Mouse (Mus musculus): ENCODE data around the gene D330045A20Rik. TPM values are rescaled to one million over a fixed set of nuclear protein-coding genes. Genes with fewer than 3 reads are reported as not detected.
"Not testable (repeated sequence)": the region's sequence is repeated elsewhere in the genome, so short reads cannot be mapped to it uniquely, and the experiment has no call there.

The D330045A20Rik gene
- 0.09 TPM in 1 of 2 replicates, not detected in the other for total RNA-seq (2014; rRNA removed)
- polyA plus RNA-seq (2012; rRNA removed), result not detected in 2 replicates

DNA sequence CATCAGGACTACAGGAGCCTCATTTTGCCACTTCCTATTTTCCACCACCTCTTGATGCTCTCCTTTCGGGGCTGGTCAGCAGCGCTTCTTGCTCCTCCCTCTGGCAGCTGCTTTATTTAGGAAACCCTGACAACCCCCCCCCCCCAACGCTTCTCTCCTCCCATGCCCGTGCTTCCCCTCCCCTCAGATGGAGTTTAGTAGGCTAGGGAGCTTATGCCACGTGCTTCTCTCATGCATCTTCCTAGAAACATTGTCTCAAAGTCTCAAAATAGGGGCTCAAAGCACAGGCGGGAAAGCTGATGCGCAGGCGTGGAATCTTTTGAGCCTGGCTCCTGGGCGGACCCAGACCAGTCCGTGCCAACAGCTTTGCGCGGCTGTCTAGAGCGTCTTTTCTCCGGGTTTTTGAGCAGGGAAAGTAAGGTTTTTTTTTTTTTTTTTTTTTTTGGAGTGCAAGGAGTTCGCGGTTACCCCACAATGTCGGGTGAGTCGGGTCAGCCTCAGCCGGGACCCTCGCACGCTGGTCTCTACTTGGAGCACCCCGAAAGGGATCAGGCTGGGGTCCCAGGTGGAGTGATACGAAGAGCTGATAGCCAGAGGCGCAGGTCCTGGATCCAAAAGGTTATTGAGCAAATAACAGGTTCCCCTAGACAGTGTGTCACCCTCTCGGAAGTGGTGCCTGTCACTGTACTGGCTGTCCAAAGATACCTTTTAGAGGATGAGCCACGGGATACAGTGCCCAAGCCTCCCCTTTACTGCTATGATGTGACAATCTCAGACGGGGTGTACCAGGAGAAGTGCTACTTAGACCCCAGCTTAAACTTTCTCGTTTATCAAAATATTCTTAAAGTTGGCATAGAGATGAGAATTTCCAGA is at the start of gene D330045A20Rik:
Gene D330045A20Rik (plus strand): TSS at position 346 of the 873 bp plus-strand sequence.
- no peaks in the 10 kb centered on the region for H3K36me3 ChIP-seq (ENCODE audit: control insufficient read depth, insufficient read depth, low read length)
- H3K27ac ChIP-seq (replicated peaks; ENCODE audit: insufficient read depth, low read depth, low read length), result no peak within 1 kb of the TSS
- TF ChIP-seq POLR2A (IDR thresholded peaks at IDR 0.05; ENCODE audit: extremely low read depth, insufficient read depth, low read length) (no peak), CTCF (IDR thresholded peaks at IDR 0.05; ENCODE audit: low read depth, low read length) (no peak)
- 7% methylated on average over 22 of the region's 28 CpGs for WGBS
- H3K27me3 ChIP-seq (ENCODE audit: control insufficient read depth, insufficient read depth, low read length), result no peaks in the 10 kb centered on the region; the same call in 1 of the 2 replicates
- no peaks in the 10 kb centered on the region for H3K4me1 ChIP-seq (ENCODE audit: control insufficient read depth, insufficient read depth, low read length)
- no peak within 1 kb of the TSS for H3K9ac ChIP-seq (ENCODE audit: low read depth, low read length)
- no peak for DNase-seq (ENCODE audit: extremely low read depth, low read depth, low spot score)
- H3K4me3 ChIP-seq (ENCODE audit: insufficient read depth, low read depth, low read length), result no peak within 1 kb of the TSS
- no peaks in the 10 kb centered on the region for H3K79me2 ChIP-seq (ENCODE audit: control insufficient read depth, insufficient read depth, low read length)

DNA sequence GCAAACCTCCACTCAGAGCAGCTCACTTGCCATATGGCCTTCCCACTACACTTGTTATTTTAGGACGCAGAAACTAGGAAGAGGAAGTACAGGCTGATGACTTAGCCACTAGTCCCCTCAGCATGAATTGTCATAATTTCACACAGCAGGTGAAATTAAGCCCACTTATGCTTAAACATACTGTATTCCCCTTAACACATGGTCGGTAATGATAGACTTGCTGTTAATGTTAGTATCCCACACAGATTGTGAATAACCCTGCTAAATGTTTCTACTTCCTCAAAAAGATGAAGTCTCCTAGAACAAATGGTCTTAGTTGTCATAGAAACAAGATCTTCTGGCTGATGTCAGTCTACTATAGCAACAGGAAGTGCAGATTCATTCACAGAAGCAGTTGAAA is 47.6 kb upstream of the D330045A20Rik start:
- peak; percentile 21 for DNase-seq (ENCODE audit: extremely low read depth, low read depth, low spot score)
- WGBS, result 80% methylated on average over 2 of the region's 2 CpGs
- Histone ChIP-seq H3K36me3 (ENCODE audit: control insufficient read depth, insufficient read depth, low read length) (no peaks in the 10 kb centered on the region), H3K9ac (ENCODE audit: low read depth, low read length) (no peak overlapping the region), H3K27ac (replicated peaks; ENCODE audit: insufficient read depth, low read depth, low read length) (no peak overlapping the region), H3K4me3 (ENCODE audit: insufficient read depth, low read depth, low read length) (no peak overlapping the region), H3K79me2 (ENCODE audit: control insufficient read depth, insufficient read depth, low read length) (no peaks in the 10 kb centered on the region), H3K4me1 (ENCODE audit: control insufficient read depth, insufficient read depth, low read length) (no peaks in the 10 kb centered on the region), H3K27me3 (ENCODE audit: control insufficient read depth, insufficient read depth, low read length) (no peaks in the 10 kb centered on the region)
- no peak for TF ChIP-seq CTCF (IDR thresholded peaks at IDR 0.05; ENCODE audit: low read depth, low read length)
- TF ChIP-seq POLR2A (IDR thresholded peaks at IDR 0.05; ENCODE audit: extremely low read depth, insufficient read depth, low read length), result no peak

GRCm38 (mm10) chrX:139435202-139435601 is 45.0 kb upstream of the D330045A20Rik start:
- Histone ChIP-seq H3K27ac (replicated peaks; ENCODE audit: insufficient read depth, low read depth, low read length) (no peak overlapping the region), H3K9ac (ENCODE audit: low read depth, low read length) (no peak overlapping the region), H3K4me1 (ENCODE audit: control insufficient read depth, insufficient read depth, low read length) (no peaks in the 10 kb centered on the region), H3K36me3 (ENCODE audit: control insufficient read depth, insufficient read depth, low read length) (no peaks in the 10 kb centered on the region), H3K79me2 (ENCODE audit: control insufficient read depth, insufficient read depth, low read length) (no peaks in the 10 kb centered on the region), H3K4me3 (ENCODE audit: insufficient read depth, low read depth, low read length) (no peak overlapping the region), H3K27me3 (ENCODE audit: control insufficient read depth, insufficient read depth, low read length) (no peaks in the 10 kb centered on the region)
- no peak for DNase-seq (ENCODE audit: extremely low read depth, low read depth, low spot score)
- WGBS, result 60% methylated on average over 2 of the region's 2 CpGs
- TF ChIP-seq CTCF (IDR thresholded peaks at IDR 0.05; ENCODE audit: low read depth, low read length) (no peak), POLR2A (IDR thresholded peaks at IDR 0.05; ENCODE audit: extremely low read depth, insufficient read depth, low read length) (no peak)

DNA sequence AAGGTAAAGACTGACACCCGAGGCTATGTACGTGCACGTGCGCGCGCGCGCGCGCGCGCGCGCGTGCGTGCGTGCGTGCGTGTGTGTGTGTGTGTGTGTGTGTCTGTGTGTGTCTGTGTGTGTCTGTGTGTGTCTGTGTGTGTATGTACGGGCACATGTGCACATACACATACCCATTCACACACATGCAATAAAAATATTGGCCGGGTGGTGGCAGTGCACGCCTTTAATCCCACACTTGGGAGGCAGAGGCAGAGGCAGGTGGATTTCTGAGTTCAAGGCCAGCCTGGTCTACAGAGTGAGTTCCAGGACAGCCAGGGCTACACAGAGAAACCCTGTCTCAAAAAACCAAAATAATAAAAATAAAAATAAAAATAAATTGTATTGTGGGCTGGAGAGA is 39.1 kb upstream of the D330045A20Rik start:
- WGBS, result 94% methylated on average over 22 of the region's 22 CpGs
- not testable (repeated sequence) for H3K27ac ChIP-seq (replicated peaks; ENCODE audit: insufficient read depth, low read depth, low read length); H3K27me3 ChIP-seq (ENCODE audit: control insufficient read depth, insufficient read depth, low read length); H3K79me2 ChIP-seq (ENCODE audit: control insufficient read depth, insufficient read depth, low read length); DNase-seq (ENCODE audit: extremely low read depth, low read depth, low spot score); H3K4me1 ChIP-seq (ENCODE audit: control insufficient read depth, insufficient read depth, low read length); H3K9ac ChIP-seq (ENCODE audit: low read depth, low read length); H3K4me3 ChIP-seq (ENCODE audit: insufficient read depth, low read depth, low read length); H3K36me3 ChIP-seq (ENCODE audit: control insufficient read depth, insufficient read depth, low read length)

GRCm38 (mm10) chrX:139456812-139457211 is 23.4 kb upstream of the D330045A20Rik start:
- Histone ChIP-seq H3K27me3 (ENCODE audit: control insufficient read depth, insufficient read depth, low read length) (no peaks in the 10 kb centered on the region), H3K9ac (ENCODE audit: low read depth, low read length) (no peak overlapping the region), H3K36me3 (ENCODE audit: control insufficient read depth, insufficient read depth, low read length) (no peaks in the 10 kb centered on the region), H3K4me1 (ENCODE audit: control insufficient read depth, insufficient read depth, low read length) (no peaks in the 10 kb centered on the region), H3K4me3 (ENCODE audit: insufficient read depth, low read depth, low read length) (no peak overlapping the region), H3K27ac (replicated peaks; ENCODE audit: insufficient read depth, low read depth, low read length) (no peak overlapping the region), H3K79me2 (ENCODE audit: control insufficient read depth, insufficient read depth, low read length) (no peaks in the 10 kb centered on the region)
- 17% methylated on average over 2 of the region's 2 CpGs for WGBS
- TF ChIP-seq POLR2A (IDR thresholded peaks at IDR 0.05; ENCODE audit: extremely low read depth, insufficient read depth, low read length) (no peak), CTCF (IDR thresholded peaks at IDR 0.05; ENCODE audit: low read depth, low read length) (no peak)
- no peak for DNase-seq (ENCODE audit: extremely low read depth, low read depth, low spot score)

DNA sequence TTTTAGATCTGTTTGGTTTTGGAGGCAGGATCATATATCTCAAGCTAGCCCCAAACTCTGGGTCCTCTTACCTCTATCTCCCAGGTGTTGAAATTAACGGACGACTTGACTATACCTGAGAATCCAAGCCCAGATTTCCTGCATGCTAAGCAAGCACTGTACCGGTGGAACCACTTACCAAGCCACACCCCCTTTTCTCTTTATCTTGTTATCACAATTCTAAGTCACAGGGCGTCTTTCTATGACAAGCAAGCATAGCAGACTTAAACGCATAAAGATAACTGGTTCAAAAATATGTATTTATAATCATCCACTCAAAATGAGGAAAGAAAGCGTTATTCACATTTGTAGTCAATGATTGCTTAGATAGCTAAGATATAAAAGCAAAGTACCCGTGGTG is 1.9 kb downstream of the D330045A20Rik start:
- H3K36me3 ChIP-seq (ENCODE audit: control insufficient read depth, insufficient read depth, low read length), result no peaks in the 10 kb centered on the region
- H3K79me2 ChIP-seq (ENCODE audit: control insufficient read depth, insufficient read depth, low read length), result no peaks in the 10 kb centered on the region
- H3K9ac ChIP-seq (ENCODE audit: low read depth, low read length), result no peak overlapping the region
- TF ChIP-seq POLR2A (IDR thresholded peaks at IDR 0.05; ENCODE audit: extremely low read depth, insufficient read depth, low read length), result no peak
- TF ChIP-seq CTCF (IDR thresholded peaks at IDR 0.05; ENCODE audit: low read depth, low read length), result no peak
- no peak overlapping the region for H3K4me3 ChIP-seq (ENCODE audit: insufficient read depth, low read depth, low read length)
- no peaks in the 10 kb centered on the region for H3K4me1 ChIP-seq (ENCODE audit: control insufficient read depth, insufficient read depth, low read length)
- H3K27ac ChIP-seq (replicated peaks; ENCODE audit: insufficient read depth, low read depth, low read length), result no peak overlapping the region
- no peaks in the 10 kb centered on the region; the same call in 1 of the 2 replicates for H3K27me3 ChIP-seq (ENCODE audit: control insufficient read depth, insufficient read depth, low read length)
- no peak for DNase-seq (ENCODE audit: extremely low read depth, low read depth, low spot score)
- 50% methylated on average over 7 of the region's 7 CpGs for WGBS

Measured in liver, adult 2 months (tissue).